ENCODE assay signal across 9 mouse cellular contexts in genomic region chr17:13656485-13657181, GRCm38 (mm10).
A peak's percentile ranks its signal among the peaks of the same experiment; 100 is the strongest.
DNase-seq lines count a peak whose midpoint lies in the region; ATAC-seq and TF ChIP-seq lines count a peak whose summit lies in the region.
"Had no signal": no experiment of that assay in that cellular context is flagged by ENCODE, and none has a peak within 500 bp of the region (broad histone marks: within the 10 kb centered on the region; RNA-seq: fewer than 3 reads in every experiment).

No protein-coding gene starts in this region.

- H3K27ac ChIP-seq in lung, embryonic 14.5 days (ENCODE audit: low read depth): peak overlapping the region; percentile 52; the same call in 1 of the 2 replicates
- peak overlapping the region; percentile 87 for H3K27ac ChIP-seq in forebrain, embryonic 13.5 days
- peak overlapping the region; percentile 78 for H3K27ac ChIP-seq in midbrain, embryonic 16.5 days (ENCODE audit: low read length)
- H3K27ac ChIP-seq: macrophage had no signal

- H3K27me3 ChIP-seq in lung, embryonic 14.5 days (ENCODE audit: insufficient read depth, low read length): no peaks in the 10 kb centered on the region
- no peaks in the 10 kb centered on the region for H3K27me3 ChIP-seq in forebrain, embryonic 13.5 days
- H3K27me3 ChIP-seq in midbrain, embryonic 16.5 days (ENCODE audit: control insufficient read depth, insufficient read depth, low read depth, low read length): no peaks in the 10 kb centered on the region

- no peak overlapping the region for H3K9ac ChIP-seq in lung, embryonic 14.5 days
- peak overlapping the region; percentile 41 for H3K9ac ChIP-seq in forebrain, embryonic 13.5 days
- no peak overlapping the region for H3K9ac ChIP-seq in midbrain, embryonic 16.5 days (ENCODE audit: low read depth, low read length)

- H3K4me2 ChIP-seq in lung, embryonic 14.5 days: peak overlapping the region; percentile 48
- H3K4me2 ChIP-seq in forebrain, embryonic 13.5 days: peak overlapping the region; percentile 40
- peak overlapping the region; percentile 26 for H3K4me2 ChIP-seq in midbrain, embryonic 16.5 days (ENCODE audit: low read length)

- TF ChIP-seq POLR2A in lung, adult 2 months (IDR thresholded peaks at IDR 0.05; ENCODE audit: borderline replicate concordance, extremely low read depth, low read depth, low read length): no peak

- H3K9me3 ChIP-seq in lung, embryonic 14.5 days (ENCODE audit: low read depth, low read length): no peaks in the 10 kb centered on the region
- H3K9me3 ChIP-seq in forebrain, embryonic 13.5 days (replicated peaks): no peaks in the 10 kb centered on the region
- H3K9me3 ChIP-seq in midbrain, embryonic 16.5 days (replicated peaks; ENCODE audit: control insufficient read depth, low read length, poor library complexity, severe bottlenecking): no peaks in the 10 kb centered on the region

- WGBS in lung, embryonic 14.5 days: 2% methylated on average over 13 of the region's 15 CpGs
- 8% methylated on average over 12 of the region's 15 CpGs for WGBS in lung, adult 2 months
- under 1% methylated on average over 10 of the region's 15 CpGs for WGBS in forebrain, embryonic 13.5 days
- 4% methylated on average over 10 of the region's 15 CpGs for WGBS in midbrain, embryonic 16.5 days

- DNase-seq in lung, embryonic 14.5 days: peak; percentile 65
- no peak for DNase-seq in lung, adult 2 months
- DNase-seq in kidney, postnatal 10 days: peak; percentile 36
- no peak for DNase-seq in adrenal gland, adult 8-10 months
- DNase-seq in frontal cortex, adult 2 months (ENCODE audit: extremely low spot score in 1 of 2, low spot score in 1 of 2): no peak
- DNase-seq in gastrocnemius, postnatal 4 days (ENCODE audit: low spot score in 2 of 2): no peak

- peak; percentile 68 for ATAC-seq in lung, embryonic 14.5 days (ENCODE audit: insufficient read depth)
- peak; percentile 60 for ATAC-seq in forebrain, embryonic 13.5 days
- peak; percentile 56 for ATAC-seq in midbrain, embryonic 16.5 days

- no peak overlapping the region for H3K4me3 ChIP-seq in lung, embryonic 14.5 days (ENCODE audit: low read depth, low read length)
- H3K4me3 ChIP-seq in lung, adult 2 months (replicated peaks; ENCODE audit: extremely low read depth, low read depth, low read length): no peak overlapping the region
- H3K4me3 ChIP-seq in forebrain, embryonic 13.5 days: no peak overlapping the region
- no peak overlapping the region for H3K4me3 ChIP-seq in midbrain, embryonic 16.5 days (ENCODE audit: low read depth, low read length)

- no peak for TF ChIP-seq CTCF in lung, embryonic 14.5 days (IDR thresholded peaks at IDR 0.05; ENCODE audit: low read depth)
- no peak for TF ChIP-seq CTCF in lung, adult 2 months (IDR thresholded peaks at IDR 0.05; ENCODE audit: insufficient read depth, low read length)

- no peaks in the 10 kb centered on the region for H3K36me3 ChIP-seq in lung, embryonic 14.5 days (ENCODE audit: insufficient read depth)
- no peaks in the 10 kb centered on the region for H3K36me3 ChIP-seq in forebrain, embryonic 13.5 days (ENCODE audit: poor library complexity, severe bottlenecking)
- no peaks in the 10 kb centered on the region for H3K36me3 ChIP-seq in midbrain, embryonic 16.5 days (ENCODE audit: control insufficient read depth, insufficient read depth, low read length)

- peaks cover 14% of the 10 kb centered on the region for H3K4me1 ChIP-seq in lung, embryonic 14.5 days (ENCODE audit: insufficient read depth)
- H3K4me1 ChIP-seq in lung, adult 2 months (ENCODE audit: control insufficient read depth, insufficient read depth, low read length): peaks cover 15% of the 10 kb centered on the region
- peaks cover 42% of the 10 kb centered on the region for H3K4me1 ChIP-seq in forebrain, embryonic 13.5 days
- H3K4me1 ChIP-seq in midbrain, embryonic 16.5 days (ENCODE audit: control insufficient read depth, insufficient read depth, low read length): peaks cover 25% of the 10 kb centered on the region

Comparison
In these comparisons a context has a peak if more than half of its experiments do, and no peak if none do; other contexts are left out.
1. DNase-seq: peak in lung, embryonic 14.5 days (single experiment) and kidney, postnatal 10 days (single experiment); none in lung, adult 2 months (single experiment), adrenal gland, adult 8-10 months (single experiment), frontal cortex, adult 2 months (0 of 2) and gastrocnemius, postnatal 4 days (0 of 2).
2. Peak in every context shown above with its lines, with median percentiles within 50 percentile points of each other: ATAC-seq, H3K27ac ChIP-seq and H3K4me2 ChIP-seq.